In the genomic region with DNA sequence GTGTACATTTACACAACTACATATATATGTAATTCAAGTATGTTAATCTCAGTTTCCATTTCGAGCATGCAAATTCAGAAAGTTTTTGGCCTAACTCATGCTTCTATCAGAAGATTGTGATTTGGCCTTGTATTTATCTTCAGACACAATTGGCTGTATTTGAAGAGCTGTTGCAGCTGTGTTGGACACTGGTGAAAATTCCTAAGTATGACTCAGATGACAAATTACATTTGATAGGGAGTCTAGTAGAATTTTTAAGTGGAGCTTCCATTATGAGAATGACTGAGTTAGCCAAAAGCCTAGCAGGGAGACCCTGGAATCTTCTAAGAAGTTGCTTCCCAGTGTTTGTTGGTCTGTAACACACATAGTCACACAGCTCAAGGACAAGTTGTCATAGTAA, we compare ENCODE assay signal across 22 mouse cellular contexts. TPM values are rescaled to one million over a fixed set of nuclear protein-coding genes. Genes with fewer than 3 reads are reported as not detected.
DNase-seq lines count a peak whose midpoint lies in the region; ATAC-seq lines count a peak whose summit lies in the region.
"Had no signal": no experiment of that assay in that cellular context is flagged by ENCODE, and none has a peak within 500 bp of the region (broad histone marks: within the 10 kb centered on the region; RNA-seq: fewer than 3 reads in every experiment).

No protein-coding gene starts in this region.

- H3K27me3 ChIP-seq in lung, embryonic 16.5 days (ENCODE audit: control insufficient read depth, insufficient read depth, low read depth, low read length): no peaks in the 10 kb centered on the region
- H3K27me3 ChIP-seq: CH12.LX; hindbrain, embryonic 12.5 days; midbrain, embryonic 15.5 days; neural tube, embryonic 15.5 days had no signal

- H3K27ac ChIP-seq in lung, embryonic 16.5 days (ENCODE audit: low read length): no peak overlapping the region
- H3K27ac ChIP-seq: embryonic facial prominence, embryonic 10.5 days; hindbrain, embryonic 12.5 days; layer of hippocampus, adult 2 months; midbrain, embryonic 15.5 days; neural tube, embryonic 15.5 days had no signal

- WGBS in lung, embryonic 16.5 days: 54% methylated on average over 1 of the region's 1 CpGs

- H3K4me1 ChIP-seq in lung, embryonic 16.5 days (replicated peaks; ENCODE audit: control insufficient read depth, insufficient read depth, low read length): no peaks in the 10 kb centered on the region; the same call in 1 of the 2 replicates
- H3K4me1 ChIP-seq: embryonic facial prominence, embryonic 10.5 days; hindbrain, embryonic 12.5 days; midbrain, embryonic 15.5 days; neural tube, embryonic 15.5 days had no signal

- H3K9me3 ChIP-seq in lung, embryonic 16.5 days (ENCODE audit: control insufficient read depth, low read length): no peaks in the 10 kb centered on the region
- H3K9me3 ChIP-seq: embryonic facial prominence, embryonic 10.5 days; hindbrain, embryonic 12.5 days; midbrain, embryonic 15.5 days; neural tube, embryonic 15.5 days had no signal

- DNase-seq in gastrocnemius, adult 18-20 months (ENCODE audit: low spot score): peak; percentile 12
- no peak for DNase-seq in gastrocnemius, postnatal 25 days
- peak; percentile 11 for DNase-seq in kidney, adult 9 months
- DNase-seq in kidney, postnatal 36 days: no peak
- no peak for DNase-seq in lung, postnatal 10 days
- DNase-seq in lung, postnatal 36 days: peak; percentile 35
- DNase-seq in thymus, adult 18-20 months: no peak
- DNase-seq: cerebellum, adult 9-10 months; gastrocnemius, postnatal 36 days; kidney, adult 8-10 months; retina, postnatal 1 day had no signal

- H3K4me2 ChIP-seq in lung, embryonic 16.5 days (ENCODE audit: low read depth, low read length): no peak overlapping the region
- H3K4me2 ChIP-seq: hindbrain, embryonic 12.5 days; midbrain, embryonic 15.5 days; neural tube, embryonic 15.5 days had no signal

- H3K36me3 ChIP-seq in lung, embryonic 16.5 days (ENCODE audit: control insufficient read depth, insufficient read depth, low read length): no peaks in the 10 kb centered on the region
- H3K36me3 ChIP-seq: embryonic facial prominence, embryonic 10.5 days; hindbrain, embryonic 12.5 days; midbrain, embryonic 15.5 days; neural tube, embryonic 15.5 days had no signal

- ATAC-seq in lung, embryonic 16.5 days (ENCODE audit: low read depth): peak; percentile 47; the same call in 1 of the 2 replicates
- ATAC-seq: inflammation-experienced regulatory T-cells, adult 6 months; midbrain, embryonic 15.5 days had no signal

- H3K4me3 ChIP-seq in lung, embryonic 16.5 days (ENCODE audit: low read length): no peak overlapping the region
- H3K4me3 ChIP-seq: embryonic facial prominence, embryonic 10.5 days; hindbrain, embryonic 12.5 days; layer of hippocampus, adult 2 months; midbrain, embryonic 15.5 days; neural tube, embryonic 15.5 days had no signal

- no peak overlapping the region for H3K9ac ChIP-seq in lung, embryonic 16.5 days (ENCODE audit: low read length)
- H3K9ac ChIP-seq: hindbrain, embryonic 12.5 days; midbrain, embryonic 15.5 days; neural tube, embryonic 15.5 days had no signal

RNA-seq across cellular contexts. Expression of a gene that starts 7.1 kb away (rescaled TPM):
- 10 to 100 TPM; 72.3 to 85.2 TPM for total RNA-seq in gastrocnemius, adult 18-20 months (2021)
- 1,000 to 10,000 TPM in 1 of 2 experiments, 100 to 1,000 TPM in 1; 586 to 1,212 TPM for total RNA-seq in gastrocnemius, postnatal 25 days (2021)
- 1,562 and 1,580 TPM in 2 replicates for polyA plus RNA-seq in lung, embryonic 16.5 days (2015; fragmentation: Nextera tagmentation; extraction: Ambion mirVana)
- total RNA-seq: CH12.LX; common myeloid progenitor, adult 5-6 weeks; megakaryocyte-erythroid progenitor cell, adult 5-6 weeks; MEL had no signal
- polyA plus RNA-seq: inflammation-experienced regulatory T-cells, adult 6 months had no signal

Comparison
In these comparisons a context has a peak if more than half of its experiments do, and no peak if none do; other contexts are left out.
1. DNase-seq: peak in gastrocnemius, adult 18-20 months (single experiment), kidney, adult 9 months (single experiment) and lung, postnatal 36 days (single experiment); none in gastrocnemius, postnatal 25 days (single experiment), kidney, postnatal 36 days (0 of 2), lung, postnatal 10 days (single experiment) and thymus, adult 18-20 months (0 of 2).
2. RNA of a gene that starts 7.1 kb away (total RNA-seq): 586 to 1,212 TPM in gastrocnemius, postnatal 25 days; 72.3 to 85.2 TPM in gastrocnemius, adult 18-20 months; every median in the first group is over 4 times any median in the second.